Mouse (Mus musculus): Measurements from ENCODE around the gene Hivep2.

GRCm38 (mm10) chr10:14164829-14165228 is 199.0 kb downstream of the Hivep2 start:
- no peak for TF ChIP-seq CTCF (IDR thresholded peaks at IDR 0.05; ENCODE audit: control insufficient read depth, insufficient read depth, low read length)
- no peak for TF ChIP-seq POLR2A (IDR thresholded peaks at IDR 0.05; ENCODE audit: borderline replicate concordance, control insufficient read depth, low read depth, low read length)
